Mouse (Mus musculus) embryo, embryonic 11 days (tissue): ENCODE results near the gene Dock9.

Source experiments
- DNase-seq: peaks from one replicate; pipeline ENCODE4 v3.0.0-alpha.2; 2015

Dock9 gene

DNA sequence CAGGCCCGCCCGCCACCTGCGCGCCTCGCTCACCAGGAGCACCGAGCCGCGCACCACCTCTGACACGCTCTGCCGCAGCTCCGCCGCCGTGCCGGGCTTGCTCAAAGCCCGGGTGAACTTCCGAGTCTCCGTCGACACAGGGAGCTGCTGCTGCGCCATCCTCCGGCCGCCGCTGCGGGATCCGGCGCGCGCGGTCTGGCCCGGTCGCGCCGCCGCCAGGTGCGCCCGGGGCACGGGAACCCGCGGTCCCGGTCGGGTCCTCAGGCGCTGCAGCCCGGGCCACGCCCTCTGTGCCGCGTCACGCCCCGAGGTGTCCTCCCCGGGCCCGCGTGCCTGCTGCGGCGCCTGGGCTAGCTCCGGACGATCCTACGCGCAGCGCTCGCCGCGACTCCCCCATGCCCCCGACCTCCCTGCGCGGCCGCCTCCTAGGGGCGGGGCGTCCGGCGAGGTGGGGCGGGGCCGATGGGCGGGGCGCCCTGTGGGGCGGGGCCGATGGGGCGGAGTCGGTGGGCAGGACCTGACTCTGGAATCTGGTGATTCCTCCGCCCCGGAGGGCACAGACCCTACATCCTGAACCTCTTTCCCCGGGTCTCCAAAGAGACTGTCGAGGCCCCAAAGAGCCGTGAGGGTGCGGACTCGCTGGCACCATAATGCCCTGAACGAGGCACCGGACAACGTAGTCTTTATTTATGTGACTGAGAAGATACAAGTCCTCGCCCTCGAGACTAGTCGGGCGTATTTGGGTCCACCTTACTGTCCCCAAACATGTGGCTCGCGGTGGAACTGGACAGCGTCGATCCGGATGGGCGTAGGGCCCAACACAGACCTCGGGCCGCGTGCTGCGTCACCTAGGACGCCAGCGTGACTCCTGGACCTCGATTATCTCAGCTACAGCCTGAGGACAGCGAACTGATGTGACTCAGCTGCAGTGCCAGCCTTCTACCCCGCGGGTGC, at the start of gene Dock9:
Gene Dock9, minus strand, starts transcription at position 381 of the 954 bp plus-strand sequence.
- peak; percentile 89 for DNase-seq

DNA sequence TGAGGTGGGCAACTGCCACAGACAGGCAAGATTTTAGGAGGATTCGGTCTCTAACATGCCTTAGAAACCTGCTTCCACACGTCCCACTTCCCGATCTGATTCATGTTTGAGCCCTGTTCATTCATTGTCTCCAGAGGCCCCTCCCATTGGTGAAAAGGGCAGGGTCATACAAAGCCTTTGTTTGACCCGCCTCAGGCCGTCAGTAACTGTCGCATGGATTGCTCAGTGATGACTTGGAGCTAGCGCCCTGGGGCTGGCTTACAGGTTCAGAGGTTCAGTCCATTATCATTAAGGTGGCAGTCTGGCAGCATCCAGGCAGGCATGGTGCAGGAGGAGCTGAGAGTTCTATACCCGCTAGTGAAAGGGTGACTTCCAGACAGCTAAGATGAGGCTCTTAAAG, 46.8 kb upstream of the Dock9 start:
- no peak for DNase-seq

DNA sequence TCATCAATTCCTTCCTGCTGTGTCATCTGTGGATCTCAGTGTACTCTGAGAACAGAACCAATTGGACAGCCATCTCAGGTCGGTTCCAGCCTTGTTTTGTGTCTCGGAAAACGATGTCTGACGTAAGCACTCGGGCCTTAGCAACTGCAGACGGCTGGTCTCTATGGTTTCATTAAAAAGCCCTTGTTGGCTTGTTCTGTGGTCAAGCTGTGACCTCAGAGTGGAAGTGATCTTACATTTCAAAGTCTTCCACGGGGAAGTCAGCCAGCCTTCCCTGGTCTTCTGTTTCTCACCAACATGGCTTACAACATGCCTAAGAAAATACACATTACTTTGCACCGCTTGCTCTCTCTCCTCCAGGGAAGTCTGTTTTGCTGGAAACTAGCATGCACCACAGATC, 42.6 kb upstream of the Dock9 start:
- DNase-seq: no peak

DNA sequence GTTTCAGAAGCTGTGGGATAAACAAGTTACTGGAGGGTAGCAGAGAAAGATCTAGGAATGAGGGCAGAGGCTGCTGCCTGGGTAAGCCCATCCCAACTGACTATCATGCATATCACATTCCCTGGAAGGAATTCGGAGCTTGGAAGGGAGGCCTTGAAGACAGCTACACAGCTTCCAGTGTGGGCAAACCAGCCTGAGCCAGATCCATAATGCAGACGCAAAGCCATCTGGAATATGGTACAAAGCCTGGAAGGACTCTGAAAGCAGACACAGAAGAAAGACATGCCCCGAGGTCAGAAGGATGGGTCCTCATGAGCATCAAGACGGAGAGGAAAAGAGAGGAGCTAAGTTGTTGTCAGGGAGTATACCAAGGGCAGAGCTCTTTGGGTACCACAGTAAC, 40.5 kb upstream of the Dock9 start:
- DNase-seq: no peak

DNA sequence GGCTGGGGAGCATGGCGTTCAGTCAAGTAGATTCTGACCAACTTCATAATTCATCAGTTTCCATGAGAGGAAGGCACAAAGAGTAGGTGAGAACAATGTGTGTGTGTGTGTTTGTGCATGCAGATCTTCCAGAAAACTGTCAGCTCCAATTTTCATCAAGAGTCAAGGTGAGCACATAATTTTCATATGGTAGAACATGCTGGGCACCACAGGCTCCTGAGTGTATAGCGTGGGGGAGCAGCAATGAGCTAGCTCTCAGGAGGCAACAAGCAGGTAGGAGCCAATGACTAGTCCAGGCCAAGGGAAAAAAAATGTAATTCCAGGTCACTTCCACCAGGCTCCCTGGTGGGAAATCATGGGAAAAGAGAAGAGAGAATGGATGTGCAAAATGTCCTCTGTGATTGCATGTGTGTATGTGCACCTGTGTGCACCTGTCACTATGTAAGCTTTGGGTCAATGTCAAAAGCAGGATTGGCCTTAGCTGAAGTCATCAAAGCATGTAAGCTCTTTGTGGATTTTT, 35.4 kb upstream of the Dock9 start:
- DNase-seq: no peak

DNA sequence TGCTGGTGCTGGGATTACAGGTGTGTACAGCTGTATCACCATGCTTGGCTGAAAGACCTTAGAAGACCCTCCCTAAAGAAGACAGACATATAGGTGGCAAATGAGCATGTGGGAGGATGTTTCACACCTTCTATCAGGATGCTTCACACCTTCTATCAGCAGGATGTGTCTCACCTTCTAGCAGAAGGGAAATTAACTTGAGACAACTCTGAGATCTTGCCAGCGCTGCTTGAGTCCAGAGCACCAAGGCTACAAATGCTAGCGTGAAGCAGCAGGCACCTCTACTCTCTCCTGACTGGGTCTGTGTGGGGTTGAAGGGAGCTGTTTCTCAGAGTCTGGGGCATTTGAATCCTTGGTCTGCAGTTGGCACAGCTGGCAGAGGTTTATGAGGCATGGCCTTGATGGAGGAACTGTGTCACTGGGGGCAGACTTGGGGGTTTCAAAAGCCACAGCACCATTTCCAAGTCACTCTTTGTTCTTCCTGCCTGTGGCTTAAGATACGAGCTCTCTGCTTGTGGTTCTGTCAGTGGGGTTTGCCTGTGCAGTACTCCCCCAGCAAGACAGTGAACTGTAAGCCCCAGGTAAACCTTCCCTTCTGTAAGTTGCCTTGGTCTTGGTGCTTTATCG, 32.3 kb upstream of the Dock9 start:
- DNase-seq: no peak

DNA sequence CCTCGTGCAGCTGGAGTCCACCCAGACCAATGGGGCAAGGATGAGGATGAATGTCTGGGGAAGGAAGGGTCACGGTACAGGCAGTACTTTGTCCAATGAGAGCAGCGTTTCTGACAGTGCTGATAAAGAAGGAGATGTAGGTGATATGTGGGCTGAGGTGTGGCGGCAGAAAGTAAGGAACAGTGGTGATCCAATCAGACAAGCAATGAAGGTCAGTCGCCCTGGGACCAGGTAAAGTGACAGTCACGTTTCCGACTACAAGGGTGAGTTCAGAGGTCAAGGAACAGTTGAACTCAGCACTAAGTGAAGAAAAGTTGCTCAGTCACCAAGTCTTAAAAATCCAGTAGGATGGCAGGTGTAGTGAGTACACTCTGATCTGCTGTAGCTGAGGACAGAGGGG, 29.5 kb upstream of the Dock9 start:
- DNase-seq: no peak

DNA sequence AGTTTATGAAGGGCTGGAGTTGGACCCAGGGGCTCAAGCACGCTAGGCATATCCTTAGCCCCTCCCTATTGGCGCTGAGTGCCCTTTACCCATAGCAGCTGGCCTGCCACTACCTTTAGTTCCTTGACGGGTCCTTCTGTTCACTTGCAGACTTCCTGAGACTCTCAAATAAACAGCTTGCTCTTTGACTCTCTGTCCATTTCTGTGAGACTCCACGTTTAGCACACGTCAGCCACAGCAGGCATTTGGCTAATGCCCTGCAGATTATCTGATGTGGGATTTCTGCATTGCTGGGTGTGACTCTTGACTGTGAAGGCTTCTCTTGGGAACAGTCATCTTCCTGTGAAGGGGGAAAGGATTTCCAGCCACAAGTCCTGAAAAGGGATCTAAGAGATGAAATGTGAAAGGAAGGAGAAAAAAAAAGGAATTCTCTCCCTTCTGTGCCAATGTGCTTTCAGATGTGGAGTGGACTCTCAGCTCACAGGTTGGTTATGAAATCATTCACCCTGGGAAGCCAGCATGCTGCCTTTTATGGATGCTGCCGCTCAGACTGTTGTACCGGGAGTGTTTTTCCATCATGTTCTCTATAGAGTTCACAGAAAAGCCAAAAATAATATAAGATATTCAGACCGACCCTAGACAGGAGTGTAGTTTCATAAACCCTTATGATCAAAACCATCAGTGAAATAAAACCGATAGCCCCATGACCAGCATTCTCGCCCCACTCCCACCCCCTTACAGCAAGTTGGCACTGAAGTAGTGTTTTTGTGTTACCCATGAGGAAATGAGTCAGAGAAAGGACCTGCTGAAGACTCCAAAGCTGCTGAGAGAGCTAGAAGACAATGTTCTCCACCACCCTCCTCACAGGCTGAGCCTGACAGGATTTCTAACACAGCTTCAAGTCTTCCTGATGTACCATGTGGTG, 28.1 kb upstream of the Dock9 start:
- DNase-seq: no peak

DNA sequence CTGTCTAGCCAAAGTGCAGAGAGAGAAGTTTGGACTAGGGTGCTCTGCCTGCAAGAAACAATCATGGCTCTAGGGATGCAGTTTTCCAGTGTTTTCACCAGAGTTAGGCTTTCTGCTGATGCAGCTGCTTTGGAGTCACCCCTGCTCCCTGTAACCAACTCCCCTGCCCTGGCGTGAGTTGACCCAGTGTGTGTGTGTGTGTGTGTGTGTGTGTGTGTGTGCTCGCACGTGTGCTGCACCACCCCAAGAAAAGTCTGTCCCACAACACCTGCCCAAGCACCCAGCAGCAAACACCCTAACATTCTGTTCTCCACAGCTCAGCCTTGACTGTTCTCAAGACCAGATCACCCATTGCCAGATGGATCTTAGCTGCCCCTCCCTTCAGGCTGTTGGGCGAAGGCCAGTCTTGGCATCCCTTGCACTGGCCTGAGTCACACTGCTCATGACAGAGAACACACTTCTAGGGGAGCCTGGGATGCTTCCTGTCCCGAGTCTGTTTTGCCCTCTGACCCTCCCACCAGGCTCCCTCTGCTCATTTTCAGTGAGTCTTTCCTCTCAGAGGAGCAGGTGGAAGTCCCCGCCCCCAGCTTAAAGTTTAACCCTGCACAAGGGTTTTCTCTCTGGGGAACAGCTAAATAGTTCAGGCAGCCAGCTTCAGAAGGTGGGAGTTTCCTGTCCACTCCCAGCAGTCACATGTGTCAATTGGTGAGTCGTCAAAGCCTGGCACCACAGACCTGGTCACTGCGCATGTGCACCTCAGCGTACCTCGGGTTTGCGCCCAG, 26.9 kb upstream of the Dock9 start:
- peak; percentile 22 for DNase-seq

DNA sequence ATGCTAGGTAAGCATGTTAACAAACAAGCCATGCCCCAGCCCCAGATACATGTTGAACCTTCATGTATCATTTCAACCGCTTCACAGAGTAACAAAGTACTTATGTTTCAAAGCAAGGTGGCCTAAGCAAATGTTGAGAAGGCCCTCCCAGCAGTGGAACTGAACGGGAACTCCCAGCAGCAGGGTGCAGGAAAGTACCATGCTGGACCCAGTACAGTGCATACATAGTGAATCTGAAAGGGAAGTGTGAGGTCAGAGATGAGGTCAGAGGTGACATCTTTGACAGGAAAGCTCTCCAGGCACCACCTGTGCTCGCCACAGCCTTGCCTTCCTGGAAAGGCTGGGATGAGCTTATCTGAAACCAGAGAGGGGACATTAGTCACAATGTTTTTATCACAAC, 25.4 kb upstream of the Dock9 start:
- no peak for DNase-seq

DNA sequence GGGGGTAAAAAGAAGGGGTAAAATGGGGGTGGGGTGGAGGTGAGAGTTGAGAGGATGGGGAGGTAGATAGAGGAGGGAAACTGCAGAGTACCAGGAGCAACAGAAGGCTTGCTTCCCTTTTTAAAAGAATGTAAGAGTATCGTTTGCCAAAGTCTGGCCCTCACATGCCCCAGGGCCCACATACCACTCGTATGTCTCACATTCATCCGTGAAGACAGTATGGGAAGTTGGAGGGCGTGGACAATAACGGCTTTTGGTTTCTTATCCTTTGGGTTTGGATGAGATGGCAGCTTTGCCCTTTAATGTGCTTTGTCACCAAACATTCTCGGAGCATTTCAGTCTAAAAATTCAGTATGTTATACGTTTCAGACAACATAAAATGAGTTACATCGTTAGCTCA, 24.9 kb upstream of the Dock9 start:
- DNase-seq: no peak

DNA sequence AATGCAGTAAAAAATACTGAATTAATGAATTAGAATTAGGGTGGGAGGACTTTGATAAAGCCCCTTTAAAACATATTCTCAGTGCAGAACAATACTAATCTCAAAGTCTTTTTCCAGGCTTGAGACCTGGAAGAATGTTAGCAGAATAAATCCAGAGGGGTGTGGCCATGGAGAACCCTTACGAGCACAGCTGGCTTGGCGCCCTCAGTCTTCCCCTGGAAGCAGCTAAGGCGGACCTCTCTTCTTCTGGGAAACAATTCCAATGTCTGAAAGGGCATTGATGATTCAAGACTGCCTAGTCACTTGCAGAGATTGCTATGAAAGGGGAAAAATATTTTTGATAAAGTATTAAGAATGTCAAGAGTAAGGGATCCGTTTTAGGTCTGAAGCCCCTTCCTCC, 9.2 kb upstream of the Dock9 start:
- no peak for DNase-seq

DNA sequence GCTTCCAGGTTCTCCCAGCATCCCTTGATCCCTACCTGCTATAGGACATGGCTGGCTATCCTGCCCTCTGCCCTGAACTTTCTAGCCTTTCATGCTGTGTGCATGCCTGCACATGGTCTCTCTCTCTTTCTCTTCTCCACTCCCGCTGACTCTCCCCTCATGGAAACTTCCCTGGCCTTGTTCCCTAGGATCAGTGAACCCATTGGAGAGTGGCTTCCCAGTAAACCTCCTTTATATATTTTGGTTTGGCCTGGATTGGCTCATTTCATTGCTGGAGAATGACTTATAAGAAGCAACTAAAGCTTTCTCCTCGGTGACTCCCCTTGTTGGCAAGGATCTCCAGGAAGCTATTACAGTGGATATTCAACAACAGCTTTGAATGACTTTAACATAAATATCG, 8.7 kb upstream of the Dock9 start:
- no peak for DNase-seq

DNA sequence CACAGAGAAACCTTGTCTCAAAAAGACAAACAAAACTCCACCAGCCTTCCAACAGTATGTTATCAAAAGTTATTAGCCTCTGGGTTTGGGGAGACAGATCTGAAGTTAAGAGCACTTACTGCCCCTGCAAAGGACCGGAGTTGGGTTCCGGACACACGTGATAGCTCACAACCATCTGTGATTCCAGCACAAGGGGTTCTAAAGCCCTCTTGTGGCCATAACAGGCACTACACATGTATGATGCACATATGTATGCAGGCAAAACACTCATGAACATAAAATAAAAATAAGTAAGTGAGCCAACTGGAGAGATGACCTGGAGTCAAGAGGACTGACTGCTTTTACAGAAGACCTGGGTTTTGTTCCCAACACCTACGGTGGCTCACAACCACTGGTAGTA, 6.8 kb upstream of the Dock9 start:
- no peak for DNase-seq

DNA sequence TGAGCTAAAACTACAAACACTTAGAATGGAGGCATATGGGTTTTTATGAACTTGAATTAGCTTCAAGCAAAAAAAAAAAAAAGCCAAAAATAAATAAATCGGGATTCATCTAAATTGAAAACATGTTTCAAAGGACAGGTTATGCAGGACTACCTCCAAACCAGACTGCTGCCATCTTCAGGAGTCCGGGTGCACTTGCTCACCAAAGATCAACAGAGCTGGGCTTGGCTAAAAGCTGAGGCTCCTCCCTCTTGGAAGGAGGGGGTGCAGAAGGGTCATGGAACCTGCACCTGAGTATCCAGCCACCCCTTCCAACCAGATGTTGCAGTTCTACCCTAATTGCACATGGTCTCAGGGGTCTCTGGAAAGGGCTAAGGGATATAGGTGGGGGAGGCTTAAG, 3.3 kb upstream of the Dock9 start:
- no peak for DNase-seq

DNA sequence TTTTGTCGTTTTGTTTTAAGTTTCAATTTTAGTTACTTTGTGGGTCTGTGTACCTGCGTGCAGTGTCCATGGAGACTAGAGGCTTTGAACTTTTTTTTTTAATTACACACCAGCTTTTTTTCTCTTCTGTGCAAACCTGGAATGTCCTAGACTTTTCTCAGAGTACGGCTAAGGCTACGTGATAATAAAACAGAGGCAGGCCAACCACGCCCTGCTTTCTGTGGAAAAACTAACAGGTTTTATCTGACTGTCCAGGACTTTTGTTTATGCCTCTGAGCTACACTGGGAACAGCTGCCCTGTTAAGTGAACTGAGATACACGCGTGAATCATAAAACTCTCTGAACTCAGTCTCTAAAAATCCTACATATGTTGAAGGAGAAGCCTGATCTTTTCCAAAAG, 1.5 kb upstream of the Dock9 start:
- DNase-seq: no peak

DNA sequence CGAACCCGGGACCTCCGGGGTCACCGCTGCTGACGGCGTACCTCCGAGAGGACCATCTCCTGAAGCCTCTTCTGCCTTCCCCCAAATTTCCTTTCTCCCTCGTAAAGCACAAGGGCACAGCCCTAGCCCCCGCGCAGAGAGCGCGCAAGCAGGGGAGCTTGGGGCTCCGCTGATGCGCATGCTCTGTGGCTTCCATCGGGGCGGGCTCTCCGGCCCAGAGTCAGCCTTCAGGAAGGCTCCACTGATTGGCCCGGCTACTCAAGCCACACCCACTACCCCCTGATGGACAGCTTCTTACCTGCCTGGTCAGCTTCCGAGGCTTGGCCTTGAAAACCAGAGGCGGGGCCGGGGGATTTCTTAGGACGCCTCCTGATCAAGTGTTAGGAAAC, 768 bp upstream of the Dock9 start:
- peak; percentile 95 for DNase-seq

DNA sequence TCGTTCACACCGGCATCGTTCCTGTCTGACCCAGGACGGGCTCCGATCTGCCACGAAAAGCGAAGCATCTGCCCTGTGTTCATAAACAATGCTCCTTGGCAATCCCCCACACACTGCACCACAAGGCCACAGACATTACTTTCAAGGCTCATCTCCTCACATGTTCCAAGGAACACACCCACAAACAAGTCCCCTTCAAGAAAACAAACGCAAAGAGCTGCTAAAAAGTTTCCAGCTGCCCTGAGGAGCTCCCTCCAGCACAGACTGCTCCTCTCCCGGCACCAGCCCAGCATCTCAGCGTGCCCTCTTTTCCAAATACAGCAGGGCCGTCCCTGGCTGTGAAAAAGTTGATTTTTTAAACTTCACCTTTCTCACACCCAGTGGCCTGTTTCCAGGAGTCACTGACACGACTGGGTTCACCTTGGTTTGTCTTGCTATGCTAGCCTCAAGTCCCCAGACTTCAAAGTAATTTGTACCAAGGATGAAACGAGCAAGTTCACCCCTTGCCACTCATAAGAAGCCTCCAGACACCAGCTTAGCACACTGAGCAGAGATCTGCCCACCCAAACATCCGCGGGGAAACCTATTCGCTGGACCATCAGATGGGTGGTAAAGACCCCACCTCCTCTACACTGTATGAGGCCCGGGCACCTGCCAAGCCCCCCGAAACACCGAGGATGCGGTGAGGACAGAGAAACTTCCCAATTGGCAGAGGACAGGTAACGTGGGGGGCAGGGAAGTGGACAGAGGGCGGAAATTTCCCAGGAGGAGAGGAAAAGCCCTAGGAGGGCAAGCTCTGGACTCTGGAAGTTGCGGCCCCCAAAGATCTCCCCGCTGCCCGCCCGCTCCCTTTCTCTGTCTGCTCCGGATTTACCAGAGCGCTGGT, 823 bp downstream of the Dock9 start:
- DNase-seq: no peak

DNA sequence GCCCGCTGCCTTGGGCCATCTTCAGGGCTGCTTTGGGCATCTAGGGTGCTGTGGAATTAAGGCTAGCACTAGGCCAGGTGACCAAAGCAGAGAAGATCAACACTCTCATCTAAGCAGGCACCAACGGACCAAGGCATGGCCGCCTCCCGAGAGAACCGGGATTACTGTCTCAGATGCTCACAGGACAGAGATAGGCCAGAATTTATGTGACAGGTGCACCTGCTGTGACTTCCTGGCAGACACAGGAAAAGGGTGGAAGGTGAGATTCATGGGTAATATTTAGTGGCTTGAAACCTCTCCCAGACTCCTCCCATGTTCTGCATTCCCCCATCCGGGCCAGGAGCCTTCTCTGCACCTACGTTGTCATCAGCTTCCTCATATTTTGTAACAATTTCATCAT, 2.1 kb downstream of the Dock9 start:
- DNase-seq: no peak

DNA sequence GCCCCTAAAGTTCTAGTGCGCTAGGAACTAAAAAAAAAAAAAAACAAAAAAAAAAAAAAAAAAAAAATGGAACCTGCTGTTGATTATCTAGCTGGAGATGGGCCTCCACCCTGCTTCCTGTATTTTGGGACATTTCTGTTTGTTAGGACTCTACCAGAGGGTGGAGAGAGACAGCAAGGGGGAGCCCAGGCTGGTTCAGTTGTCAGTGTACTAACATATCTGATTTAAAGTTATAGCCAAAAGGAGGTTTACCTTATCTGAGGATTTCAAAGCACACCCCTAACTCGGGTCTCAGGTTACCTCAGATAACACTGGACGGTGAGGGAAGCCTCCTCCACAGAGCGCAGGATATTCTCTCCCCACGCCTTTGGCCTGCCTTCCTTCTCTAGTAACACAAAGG, 4.0 kb downstream of the Dock9 start:
- DNase-seq: no peak

DNA sequence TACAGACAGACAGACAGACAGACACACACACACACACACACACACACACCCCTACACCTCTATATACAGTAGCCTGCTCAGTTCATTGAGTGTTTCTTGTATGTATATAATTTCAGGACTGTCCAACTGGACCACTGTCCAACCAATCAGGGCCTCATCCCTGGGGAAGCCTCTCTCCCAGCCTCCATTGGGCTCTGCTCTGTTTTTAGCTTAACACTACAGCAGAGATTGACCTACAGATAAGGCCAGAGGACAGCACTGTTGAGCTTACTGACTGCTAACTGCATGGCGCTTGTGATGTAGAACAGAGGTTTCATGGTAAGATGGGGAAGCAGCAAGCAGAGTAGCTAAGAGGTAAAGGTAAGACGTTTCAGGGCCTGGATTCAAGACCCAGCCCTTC, 5.7 kb downstream of the Dock9 start:
- DNase-seq: no peak
